Mouse (Mus musculus): ENCODE measurements around the gene Defb22.
A peak's percentile ranks its signal among the peaks of the same experiment; 100 is the strongest.

DNA sequence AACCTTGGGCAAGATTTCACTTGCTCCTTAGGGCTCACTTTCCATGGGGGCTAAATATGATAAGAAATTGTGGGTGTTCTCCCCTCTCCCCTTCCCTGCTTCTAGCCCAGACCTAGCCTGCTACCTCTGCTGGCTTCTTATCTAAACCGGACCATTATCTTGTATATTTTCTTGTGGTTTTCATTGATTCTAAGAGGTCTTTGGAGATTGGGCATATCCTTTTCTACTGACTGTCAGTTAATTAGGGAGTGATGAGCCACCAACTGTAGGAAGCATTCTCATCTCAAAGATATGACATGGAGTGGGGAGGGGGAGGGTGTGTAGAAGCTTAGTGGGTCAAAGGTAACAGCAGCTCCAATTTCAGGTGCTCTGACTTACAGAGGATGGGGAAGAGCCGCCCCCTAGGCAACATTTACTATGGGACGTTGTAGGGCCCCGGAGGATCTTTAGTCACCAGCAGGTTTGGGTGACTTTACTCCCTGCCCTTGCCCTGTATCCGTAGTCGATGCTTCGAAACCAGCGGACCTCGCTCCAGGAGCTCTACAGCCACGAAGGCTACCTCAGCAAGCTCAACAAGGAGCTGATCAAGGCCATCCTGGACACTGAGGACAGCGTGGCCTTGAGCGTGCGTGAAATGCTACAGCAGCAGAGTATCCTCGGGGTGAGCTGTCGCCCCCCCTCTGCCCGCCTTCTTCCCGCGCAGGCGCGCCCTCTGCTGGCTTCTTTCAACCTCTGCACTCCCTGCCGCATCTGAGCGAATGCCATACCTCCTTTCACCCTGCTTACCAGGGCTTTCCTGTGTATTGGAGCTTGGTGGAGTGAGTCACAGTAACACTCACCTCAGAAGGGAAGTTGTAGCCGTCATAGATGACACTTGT is 52.7 kb downstream of the Defb22 start:
- TF ChIP-seq MAX (IDR thresholded peaks at IDR 0.05): no peak
- peak; percentile 94 for TF ChIP-seq CTCF (IDR thresholded peaks at IDR 0.05; ENCODE audit: control insufficient read depth, insufficient read depth, insufficient read length)
- TF ChIP-seq MYOG (IDR thresholded peaks at IDR 0.05; ENCODE audit: control insufficient read depth, extremely low read depth, insufficient read length): no peak
